Mouse (Mus musculus) lung, postnatal 0 days (tissue): ENCODE measurements around the gene Cmc4.

Experiments used
- CTCF ChIP-seq: IDR thresholded peaks from 2 replicates; pipeline ENCODE4 v1.5.1; 2016; ENCODE audit warnings: antibody characterized with exemption, mild to moderate bottlenecking
- EP300 ChIP-seq: IDR thresholded peaks from 2 replicates; pipeline ENCODE4 v1.6.1; 2016; ENCODE audit warnings: antibody characterized with exemption, mild to moderate bottlenecking, control low read depth

- TF ChIP-seq CTCF (no peak), EP300 (no peak)
Measured at GRCm38 (mm10) chrX:75403350-75403749, 13.0 kb downstream of the Cmc4 start.
